ENCODE assay signal across 8 mouse cellular contexts in the genomic region with DNA sequence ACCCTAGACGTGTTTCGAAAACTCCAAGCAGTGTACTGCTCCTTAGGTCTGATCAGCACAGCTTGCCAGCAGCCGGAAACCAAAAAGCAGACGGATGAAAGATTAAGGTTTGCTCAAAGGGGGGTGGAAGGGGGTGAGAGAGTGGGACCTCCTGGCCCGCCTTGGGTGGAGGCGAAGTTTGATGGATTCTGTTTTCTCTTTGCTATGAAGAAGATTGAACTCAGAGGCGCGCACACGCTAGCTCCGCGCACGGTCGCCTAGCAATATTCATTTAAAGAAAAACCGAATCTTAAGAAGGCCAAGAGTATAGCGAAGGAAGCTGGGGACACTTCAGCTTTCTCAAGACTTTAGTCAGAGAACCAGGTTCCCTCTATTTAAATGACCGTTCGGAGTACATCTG. TPM values are rescaled to one million over a fixed set of nuclear protein-coding genes. Genes with fewer than 3 reads are reported as not detected.
DNase-seq lines count a peak whose midpoint lies in the region; ATAC-seq and TF ChIP-seq lines count a peak whose summit lies in the region.

TSS of gene Mrpl1 (plus strand) at position 35 of the 400 bp plus-strand sequence.

- 3% methylated on average over 17 of the region's 17 CpGs for WGBS in embryonic facial prominence, embryonic 11.5 days
- 2% methylated on average over 17 of the region's 17 CpGs for WGBS in limb, embryonic 14.5 days
- 2% methylated on average over 17 of the region's 17 CpGs for WGBS in midbrain, embryonic 14.5 days

- peak within 1 kb of the TSS; percentile 60 for H3K27ac ChIP-seq in embryonic facial prominence, embryonic 11.5 days (replicated peaks; ENCODE audit: low read depth, low read length)
- H3K27ac ChIP-seq in limb, embryonic 14.5 days (replicated peaks; ENCODE audit: low read depth, low read length), result peak within 1 kb of the TSS; percentile 63
- peak within 1 kb of the TSS; percentile 71 for H3K27ac ChIP-seq in midbrain, embryonic 14.5 days (replicated peaks; ENCODE audit: low read depth, low read length)
- peak within 1 kb of the TSS; percentile 86 for H3K27ac ChIP-seq in testis, adult 2 months (ENCODE audit: control insufficient read depth, insufficient read depth, low read depth, low read length)

- H3K9ac ChIP-seq in embryonic facial prominence, embryonic 11.5 days (replicated peaks; ENCODE audit: low read length), result peak within 1 kb of the TSS; percentile 79
- peak within 1 kb of the TSS; percentile 68 for H3K9ac ChIP-seq in limb, embryonic 14.5 days (ENCODE audit: low read depth, low read length, severe bottlenecking)
- peak within 1 kb of the TSS; percentile 79 for H3K9ac ChIP-seq in midbrain, embryonic 14.5 days (replicated peaks; ENCODE audit: low read length)

- H3K27me3 ChIP-seq in embryonic facial prominence, embryonic 11.5 days (ENCODE audit: control insufficient read depth, insufficient read depth, low read length), result no peaks in the 10 kb centered on the region
- no peaks in the 10 kb centered on the region for H3K27me3 ChIP-seq in limb, embryonic 14.5 days (ENCODE audit: control insufficient read depth, insufficient read depth, low read length)
- no peaks in the 10 kb centered on the region for H3K27me3 ChIP-seq in midbrain, embryonic 14.5 days (ENCODE audit: control insufficient read depth, insufficient read depth, low read length)
- H3K27me3 ChIP-seq in testis, adult 2 months (ENCODE audit: control insufficient read depth, insufficient read depth, low read length), result no peaks in the 10 kb centered on the region

- no peak for TF ChIP-seq CTCF in testis, adult 2 months (IDR thresholded peaks at IDR 0.05; ENCODE audit: control insufficient read depth, insufficient read depth, insufficient replicate concordance, low read depth, low read length)

- peak; percentile 49 for DNase-seq in adrenal gland, postnatal 14 days
- peak; percentile 61 for DNase-seq in embryonic facial prominence, embryonic 11.5 days (ENCODE audit: low spot score)
- DNase-seq in heart, adult 18-20 months, result peak; percentile 51 to 64
- DNase-seq in kidney, adult 8-10 months, result peak; percentile 17 to 32
- peak; percentile 9 for DNase-seq in limb, embryonic 14.5 days (ENCODE audit: low spot score)
- DNase-seq in midbrain, embryonic 14.5 days, result peak; percentile 62

- H3K4me3 ChIP-seq in embryonic facial prominence, embryonic 11.5 days (ENCODE audit: low read depth, low read length), result peak within 1 kb of the TSS; percentile 72
- H3K4me3 ChIP-seq in limb, embryonic 14.5 days (replicated peaks; ENCODE audit: low read length), result peak within 1 kb of the TSS; percentile 62
- peak within 1 kb of the TSS; percentile 75 for H3K4me3 ChIP-seq in midbrain, embryonic 14.5 days (replicated peaks; ENCODE audit: low read depth, low read length)
- H3K4me3 ChIP-seq in testis, adult 2 months (ENCODE audit: control insufficient read depth, low read depth, low read length), result peak within 1 kb of the TSS; percentile 98

- no peak for TF ChIP-seq POLR2A in limb, embryonic 14.5 days (IDR thresholded peaks at IDR 0.05; ENCODE audit: borderline replicate concordance, extremely low read depth, insufficient read depth, insufficient read length)
- TF ChIP-seq POLR2A in testis, adult 2 months (IDR thresholded peaks at IDR 0.05; ENCODE audit: control insufficient read depth, low read depth, low read length), result no peak

- no peaks in the 10 kb centered on the region for H3K4me1 ChIP-seq in embryonic facial prominence, embryonic 11.5 days (ENCODE audit: control insufficient read depth, insufficient read depth, low read length)
- peaks cover 8% of the 10 kb centered on the region; the same call in 1 of the 2 replicates for H3K4me1 ChIP-seq in limb, embryonic 14.5 days (ENCODE audit: control insufficient read depth, insufficient read depth, low read length)
- peaks cover 18% of the 10 kb centered on the region for H3K4me1 ChIP-seq in midbrain, embryonic 14.5 days (ENCODE audit: control insufficient read depth, insufficient read depth, low read length)
- peaks cover 5% of the 10 kb centered on the region for H3K4me1 ChIP-seq in testis, adult 2 months (ENCODE audit: control insufficient read depth, insufficient read depth, low read length)

- H3K9me3 ChIP-seq in embryonic facial prominence, embryonic 11.5 days (replicated peaks; ENCODE audit: control insufficient read depth, low read length), result no peaks in the 10 kb centered on the region
- no peaks in the 10 kb centered on the region for H3K9me3 ChIP-seq in limb, embryonic 14.5 days (ENCODE audit: control insufficient read depth, low read length)
- no peaks in the 10 kb centered on the region for H3K9me3 ChIP-seq in midbrain, embryonic 14.5 days (ENCODE audit: control insufficient read depth, low read length)

- H3K4me2 ChIP-seq in embryonic facial prominence, embryonic 11.5 days (ENCODE audit: low read depth, low read length), result peak within 1 kb of the TSS; percentile 69
- H3K4me2 ChIP-seq in limb, embryonic 14.5 days (replicated peaks; ENCODE audit: low read depth, low read length, severe bottlenecking), result peak within 1 kb of the TSS; percentile 66
- H3K4me2 ChIP-seq in midbrain, embryonic 14.5 days (ENCODE audit: low read length), result peak within 1 kb of the TSS; percentile 79

- H3K36me3 ChIP-seq in embryonic facial prominence, embryonic 11.5 days (replicated peaks; ENCODE audit: control insufficient read depth, insufficient read depth, low read depth, low read length), result no peaks in the 10 kb centered on the region
- peaks cover 6% of the 10 kb centered on the region; the same call in 1 of the 2 replicates for H3K36me3 ChIP-seq in limb, embryonic 14.5 days (ENCODE audit: control insufficient read depth, insufficient read depth, low read length)
- peaks cover 5% of the 10 kb centered on the region for H3K36me3 ChIP-seq in midbrain, embryonic 14.5 days (ENCODE audit: control insufficient read depth, insufficient read depth, low read length)
- H3K36me3 ChIP-seq in testis, adult 2 months (ENCODE audit: control insufficient read depth, insufficient read depth, low read length), result no peaks in the 10 kb centered on the region

- ATAC-seq in CD4-positive, CD25-positive, alpha-beta regulatory T cell, adult 4 months, result peak; percentile 68
- ATAC-seq in embryonic facial prominence, embryonic 11.5 days (replicated peaks; ENCODE audit: insufficient number of reproducible peaks, low FRiP score, low TSS enrichment, low read depth), result peak; percentile 78
- peak; percentile 53 for ATAC-seq in limb, embryonic 14.5 days (ENCODE audit: low FRiP score, low read depth)
- ATAC-seq in midbrain, embryonic 14.5 days (ENCODE audit: low FRiP score, low TSS enrichment), result peak; percentile 53

RNA-seq across cellular contexts. Expression of gene Mrpl1, which starts in this region (rescaled TPM):
- 10 to 100 TPM; 23.2 to 24.7 TPM for polyA plus RNA-seq in CD4-positive, CD25-positive, alpha-beta regulatory T cell, adult 4 months (2017; shearing (Covaris generic))
- 22.2 and 23.2 TPM in 2 replicates for total RNA-seq in adrenal gland, postnatal 14 days (2021)
- 26.5 and 29.7 TPM in 2 replicates for polyA plus RNA-seq in embryonic facial prominence, embryonic 11.5 days (2014; fragmentation: Nextera tagmentation; extraction: Ambion mirVana)
- 10 to 100 TPM; 32.0 to 32.3 TPM for total RNA-seq in heart, adult 18-20 months (2021)
- polyA plus RNA-seq in limb, embryonic 14.5 days (2012; rRNA removed), result 8.2 and 11.4 TPM in 2 replicates
- 17.5 and 19.3 TPM in 2 replicates for polyA plus RNA-seq in limb, embryonic 14.5 days (2014; fragmentation: Nextera tagmentation; extraction: Ambion mirVana)
- 16.3 and 17.5 TPM in 2 replicates for polyA plus RNA-seq in midbrain, embryonic 14.5 days (2014; fragmentation: Nextera tagmentation; extraction: Ambion mirVana)
- polyA plus RNA-seq in testis, adult 2 months (2012; rRNA removed), result 8.3 and 9.0 TPM in 2 replicates

Comparison
In these comparisons a context has a peak if more than half of its experiments do, and no peak if none do; other contexts are left out.
1. Peak in every context shown above with its lines: DNase-seq, ATAC-seq, H3K4me3 ChIP-seq and H3K27ac ChIP-seq.
2. DNase-seq: peak in every context shown above with its lines; median percentile 62 in midbrain, embryonic 14.5 days; 61 in embryonic facial prominence, embryonic 11.5 days; 58 in heart, adult 18-20 months; 49 in adrenal gland, postnatal 14 days; 24 in kidney, adult 8-10 months; 9 in limb, embryonic 14.5 days.